Mouse (Mus musculus) cortical plate, adult 2 months (tissue): ENCODE data around the gene Plekha8.
A peak's percentile ranks its signal among the peaks of the same experiment; 100 is the strongest.

Experiments
- CTCF ChIP-seq: fragments of 200-500 bp; IDR thresholded peaks from 2 replicates; pipeline ENCODE4 v1.5.1; 2011; ENCODE audit warnings: mild to moderate bottlenecking, control low read depth, low read length; ENCODE audit not compliant: insufficient read depth; ENCODE audit errors: extremely low read depth
- POLR2A ChIP-seq: fragments of 200-500 bp; IDR thresholded peaks from 2 replicates; pipeline ENCODE4 v1.6.1; 2011; ENCODE audit warnings: mild to moderate bottlenecking, low read length, control low read depth; ENCODE audit not compliant: insufficient read depth; ENCODE audit errors: extremely low read depth

GRCm38 (mm10) chr6:54629734-54630133 is 34.8 kb downstream of the Plekha8 start:
- TF ChIP-seq POLR2A = no peak
- peak; percentile 31; the same call in 1 of the 2 replicates for TF ChIP-seq CTCF
